Mouse (Mus musculus) intestine, embryonic 16.5 days (tissue): ENCODE measurements around the gene Nacc2. TPM values are rescaled to one million over a fixed set of nuclear protein-coding genes. Genes with fewer than 3 reads are reported as not detected.

Source experiments
- ATAC-seq: fragments of 200-750 bp; cut with Nextera tagmentation; 2 replicates; pipeline ENCODE4 v1.8.0; 2017; ENCODE audit warnings: moderate TSS enrichment, moderate library complexity
- H3K27ac ChIP-seq: fragments of 300-500 bp; sonication (generic); 2 replicates; pipeline ENCODE4 v1.5.1; 2014; ENCODE audit warnings: mild to moderate bottlenecking, low read length
- H3K27me3 ChIP-seq: fragments of 300-500 bp; sonication (generic); replicated peaks from 2 replicates; pipeline ENCODE4 v1.6.1; 2014; ENCODE audit warnings: low read length, control low read depth, mixed read lengths; ENCODE audit not compliant: control insufficient read depth, insufficient read depth
- H3K36me3 ChIP-seq: fragments of 300-500 bp; sonication (generic); 2 replicates; pipeline ENCODE4 v1.6.1; 2014; ENCODE audit warnings: low read length, control low read depth; ENCODE audit not compliant: control insufficient read depth, insufficient read depth
- H3K4me1 ChIP-seq: fragments of 300-500 bp; sonication (generic); 2 replicates; pipeline ENCODE4 v1.6.1; 2014; ENCODE audit warnings: low read length, control low read depth, mixed read lengths; ENCODE audit not compliant: control insufficient read depth, insufficient read depth
- H3K4me2 ChIP-seq: fragments of 300-500 bp; sonication (generic); 2 replicates; pipeline ENCODE4 v1.6.1; 2014; ENCODE audit warnings: low read depth, low read length, control low read depth
- H3K4me3 ChIP-seq: fragments of 300-500 bp; sonication (generic); 2 replicates; pipeline ENCODE4 v1.5.1; 2014; ENCODE audit warnings: mild to moderate bottlenecking, low read length
- H3K9ac ChIP-seq: fragments of 300-500 bp; sonication (generic); 2 replicates; pipeline ENCODE4 v1.6.1; 2014; ENCODE audit warnings: low read depth, low read length
- H3K9me3 ChIP-seq: fragments of 300-500 bp; sonication (generic); 2 replicates; pipeline ENCODE4 v1.6.1; 2016; ENCODE audit warnings: low read length, control low read depth; ENCODE audit not compliant: control insufficient read depth
- WGBS: fragments of 180-500 bp; shearing (Covaris S2); extraction: QIAGEN DNeasy Blood & Tissue Kit; methylation state at CpG from one replicate; pipeline ENCODE4 v1.1.7; 2014; 5-methylcytosine and 5-hydroxymethylcytosine counted together
- polyA plus RNA-seq: library from polyadenylated mRNA; unstranded; fragments of >200 nt; fragmentation: Nextera tagmentation; extraction: Ambion mirVana; gene quantifications from 2 replicates; pipeline ENCODE4 v1.2.1, GENCODE M21; 2015

The Nacc2 gene
- polyA plus RNA-seq, 1 experiment from 2014 or later = 18.6 TPM

GRCm38 (mm10) chr2:26030288-26030687, 92.7 kb downstream of the Nacc2 start:
- no peak overlapping the region for H3K4me2 ChIP-seq
- no peak overlapping the region for H3K4me3 ChIP-seq
- H3K27ac ChIP-seq = no peak overlapping the region
- no peak for ATAC-seq
- no peaks in the 10 kb centered on the region for H3K27me3 ChIP-seq
- H3K36me3 ChIP-seq = no peaks in the 10 kb centered on the region
- WGBS = 40% methylated on average over 3 of the region's 3 CpGs
- H3K9me3 ChIP-seq = no peaks in the 10 kb centered on the region
- no peak overlapping the region for H3K9ac ChIP-seq
- no peaks in the 10 kb centered on the region for H3K4me1 ChIP-seq

- Histone ChIP-seq H3K27ac (no peak overlapping the region), H3K4me2 (no peak overlapping the region), H3K27me3 (no peaks in the 10 kb centered on the region), H3K4me1 (peaks cover 14% of the 10 kb centered on the region), H3K36me3 (no peaks in the 10 kb centered on the region), H3K9ac (no peak overlapping the region), H3K9me3 (no peaks in the 10 kb centered on the region), H3K4me3 (no peak overlapping the region)
- no peak for ATAC-seq
- 32% methylated on average over 4 of the region's 4 CpGs for WGBS
Observed at GRCm38 (mm10) chr2:26024138-26025075, 98.6 kb downstream of the Nacc2 start.

GRCm38 (mm10) chr2:26022626-26023025, 100.4 kb downstream of the Nacc2 start:
- Histone ChIP-seq H3K9ac (no peak overlapping the region), H3K4me2 (no peak overlapping the region), H3K27me3 (no peaks in the 10 kb centered on the region), H3K36me3 (no peaks in the 10 kb centered on the region), H3K9me3 (no peaks in the 10 kb centered on the region), H3K27ac (no peak overlapping the region), H3K4me3 (no peak overlapping the region), H3K4me1 (peaks cover 15% of the 10 kb centered on the region)
- WGBS = 86% methylated on average over 1 of the region's 1 CpGs
- ATAC-seq = no peak

- Histone ChIP-seq H3K27ac (no peak overlapping the region), H3K4me2 (peak overlapping the region; percentile 63), H3K36me3 (no peaks in the 10 kb centered on the region), H3K4me1 (peaks cover 15% of the 10 kb centered on the region), H3K9me3 (no peaks in the 10 kb centered on the region), H3K4me3 (no peak overlapping the region; the same call in 1 of the 2 replicates), H3K9ac (peak overlapping the region; percentile 62; the same call in 1 of the 2 replicates), H3K27me3 (no peaks in the 10 kb centered on the region)
- 77% methylated on average over 8 of the region's 8 CpGs for WGBS
- ATAC-seq = no peak; the same call in 1 of the 2 replicates
Observed at GRCm38 (mm10) chr2:26022258-26022565, 100.8 kb downstream of the Nacc2 start.

GRCm38 (mm10) chr2:26021561-26022257, 101.3 kb downstream of the Nacc2 start, which contains the start of gene Ubac1:
Gene Ubac1 (minus strand): TSS chr2:26021747.
- H3K9ac ChIP-seq = peak within 1 kb of the TSS; percentile 86
- WGBS = 5% methylated on average over 50 of the region's 50 CpGs

GRCm38 (mm10) chr2:26020714-26021560, 102.1 kb downstream of the Nacc2 start:
- Histone ChIP-seq H3K36me3 (no peaks in the 10 kb centered on the region), H3K27me3 (no peaks in the 10 kb centered on the region), H3K9me3 (no peaks in the 10 kb centered on the region), H3K27ac (peak overlapping the region; percentile 94), H3K4me2 (peak overlapping the region; percentile 86), H3K9ac (peak overlapping the region; percentile 86), H3K4me1 (peaks cover 15% of the 10 kb centered on the region), H3K4me3 (peak overlapping the region; percentile 82)
- 1% methylated on average over 38 of the region's 38 CpGs for WGBS
- peak; percentile 67 for ATAC-seq

More at GRCm38 (mm10) chr2:26021561-26022257, 101.3 kb downstream of the Nacc2 start, which contains the start of gene Ubac1:
- peak; percentile 97 for ATAC-seq
- Histone ChIP-seq H3K4me1 (peaks cover 15% of the 10 kb centered on the region), H3K4me2 (peak within 1 kb of the TSS; percentile 86), H3K4me3 (peak within 1 kb of the TSS; percentile 82), H3K27me3 (no peaks in the 10 kb centered on the region), H3K9me3 (no peaks in the 10 kb centered on the region), H3K36me3 (no peaks in the 10 kb centered on the region), H3K27ac (peak within 1 kb of the TSS; percentile 94)

GRCm38 (mm10) chr2:26019923-26020322, 103.1 kb downstream of the Nacc2 start:
- H3K27me3 ChIP-seq = no peaks in the 10 kb centered on the region
- no peaks in the 10 kb centered on the region for H3K9me3 ChIP-seq
- H3K4me3 ChIP-seq = 0 out of 2 replicates have a peak overlapping the region, but pooled peaks have one; percentile 82
- H3K4me1 ChIP-seq = peaks cover 15% of the 10 kb centered on the region
- H3K36me3 ChIP-seq = no peaks in the 10 kb centered on the region
- no peak overlapping the region; the same call in 1 of the 2 replicates for H3K9ac ChIP-seq
- no peak overlapping the region for H3K27ac ChIP-seq
- ATAC-seq = no peak
- WGBS = 76% methylated on average over 3 of the region's 3 CpGs
- H3K4me2 ChIP-seq = peak overlapping the region; percentile 86; the same call in 1 of the 2 replicates

GRCm38 (mm10) chr2:26017326-26017725, 105.7 kb downstream of the Nacc2 start:
- Histone ChIP-seq H3K9ac (no peak overlapping the region), H3K4me3 (no peak overlapping the region)

More at GRCm38 (mm10) chr2:26017326-26017725, 105.7 kb downstream of the Nacc2 start:
- no peak overlapping the region for H3K27ac ChIP-seq
- H3K4me2 ChIP-seq = no peak overlapping the region
- 77% methylated on average over 4 of the region's 4 CpGs for WGBS
- H3K9me3 ChIP-seq = no peaks in the 10 kb centered on the region
- peaks cover 15% of the 10 kb centered on the region for H3K4me1 ChIP-seq
- ATAC-seq = no peak
- no peaks in the 10 kb centered on the region for H3K27me3 ChIP-seq
- 0 out of 2 replicates have a peak, but pooled peaks cover 8% of the 10 kb centered on the region for H3K36me3 ChIP-seq
